Mouse (Mus musculus): ENCODE results near the gene Ugdh.
"Not testable (repeated sequence)": the region's sequence is repeated elsewhere in the genome, so short reads cannot be mapped to it uniquely, and the experiment has no call there.

Ugdh gene

DNA sequence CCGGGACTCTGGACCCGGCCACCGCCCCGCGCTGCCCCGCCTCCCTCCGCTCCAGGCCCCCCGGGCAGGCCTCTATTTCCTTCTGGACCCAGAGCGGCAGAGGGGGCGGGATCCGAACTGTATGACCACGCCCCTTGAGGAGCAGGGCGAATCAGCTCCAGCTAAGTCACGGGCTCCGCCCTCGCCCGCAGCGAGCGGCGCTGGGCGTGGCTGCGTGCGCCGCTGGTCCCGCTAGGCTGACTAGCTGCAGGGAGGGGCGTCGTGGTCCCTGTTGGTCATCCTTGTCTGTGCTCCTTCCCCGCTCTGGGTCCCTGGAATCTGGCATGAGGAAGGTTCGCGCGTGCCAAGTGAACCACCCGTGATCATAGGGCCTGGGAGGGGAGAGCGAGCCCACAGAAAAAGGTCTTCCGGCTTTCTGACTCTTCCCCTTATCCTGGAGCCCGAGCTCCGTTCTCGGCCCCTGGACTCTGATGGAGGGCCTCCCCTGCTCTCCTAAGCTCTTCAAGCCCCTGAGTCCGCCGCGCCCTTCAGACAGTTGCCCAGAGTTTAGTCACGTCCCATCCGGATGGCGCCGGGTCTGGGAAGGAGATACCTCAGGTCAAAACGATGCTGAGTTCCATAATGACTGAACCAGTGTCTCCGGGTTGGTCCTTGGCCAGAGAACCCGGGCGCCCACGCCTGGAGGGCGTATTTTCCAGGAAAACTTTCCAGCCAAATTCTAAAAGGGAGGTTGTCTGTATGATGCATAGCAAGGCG is at the start of gene Ugdh:
TSS of gene Ugdh (minus strand) at position 144 of the 756 bp plus-strand sequence.
- DNase-seq (ENCODE audit: low read depth, low spot score): peak; percentile 92

DNA sequence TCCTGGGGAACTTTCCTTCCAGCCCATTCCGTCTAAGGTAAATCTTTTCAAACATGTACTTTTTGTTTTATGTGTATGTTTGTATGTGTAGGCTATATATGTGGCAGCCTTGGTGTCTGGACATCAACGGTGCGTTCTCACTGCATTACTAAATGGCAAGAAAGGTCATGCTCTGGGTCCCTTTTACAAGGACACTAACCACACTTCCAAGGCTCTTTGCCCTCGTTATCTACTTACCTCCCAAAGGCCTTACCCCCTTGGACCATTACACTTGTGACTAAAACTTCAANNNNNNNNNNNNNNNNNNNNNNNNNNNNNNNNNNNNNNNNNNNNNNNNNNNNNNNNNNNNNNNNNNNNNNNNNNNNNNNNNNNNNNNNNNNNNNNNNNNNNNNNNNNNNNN is 47.2 kb upstream of the Ugdh start:
- no peak for DNase-seq (ENCODE audit: low read depth, low spot score)

DNA sequence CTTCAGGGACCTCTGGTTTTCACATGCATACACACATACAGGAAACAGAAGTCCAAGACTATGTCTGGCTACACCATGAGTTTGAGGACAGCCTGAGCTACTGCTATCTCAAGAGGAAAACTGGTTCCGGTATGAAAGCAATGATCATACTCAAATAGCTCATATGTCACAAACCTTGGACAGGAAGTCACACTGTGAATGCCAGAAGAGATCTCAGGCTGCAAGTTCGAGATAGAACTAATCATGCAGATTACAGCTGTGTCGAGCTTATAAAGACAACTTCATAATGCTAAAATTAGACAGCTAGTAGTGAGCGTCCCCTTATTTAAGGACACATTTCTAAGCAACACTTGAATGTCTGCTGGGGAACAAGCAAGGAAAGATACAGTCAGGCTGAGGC is 44.8 kb upstream of the Ugdh start:
- no peak for DNase-seq (ENCODE audit: low read depth, low spot score)

DNA sequence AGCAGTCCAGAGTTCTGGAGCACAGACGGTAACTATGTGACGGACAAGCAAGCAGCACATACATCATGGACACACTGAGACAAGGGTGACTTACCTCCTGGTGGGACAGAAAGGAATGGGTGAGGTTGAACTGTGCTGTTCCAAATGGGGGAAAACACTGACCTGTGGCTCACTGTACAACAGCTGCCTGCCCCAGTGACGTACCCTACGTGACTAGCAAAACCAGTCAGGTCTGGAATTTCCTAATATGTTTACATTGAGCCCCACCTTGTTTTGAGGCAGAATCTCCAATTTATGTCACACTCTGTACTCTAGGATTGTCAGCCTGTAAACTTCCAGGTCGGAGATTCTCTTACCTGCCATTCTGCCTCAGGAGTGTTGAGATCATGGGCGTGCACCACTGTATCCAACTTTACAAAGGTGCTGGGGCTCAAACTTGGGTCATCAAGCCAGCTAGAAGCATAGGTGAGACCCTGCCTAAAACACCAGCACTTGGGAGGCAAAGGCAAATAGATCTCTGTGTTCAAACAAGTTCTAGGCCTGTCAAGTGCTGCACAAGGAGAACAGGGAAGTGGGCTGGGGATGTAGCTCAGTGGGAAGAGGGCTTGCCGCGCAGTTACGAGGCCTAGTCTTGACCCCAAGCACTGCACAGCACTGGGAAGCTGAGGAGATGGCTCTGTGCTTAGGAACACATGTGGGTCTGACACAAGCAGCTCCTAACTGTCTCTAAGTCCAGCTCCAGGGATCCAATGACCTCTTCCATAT is 44.1 kb upstream of the Ugdh start:
- no peak for DNase-seq (ENCODE audit: low read depth, low spot score)

DNA sequence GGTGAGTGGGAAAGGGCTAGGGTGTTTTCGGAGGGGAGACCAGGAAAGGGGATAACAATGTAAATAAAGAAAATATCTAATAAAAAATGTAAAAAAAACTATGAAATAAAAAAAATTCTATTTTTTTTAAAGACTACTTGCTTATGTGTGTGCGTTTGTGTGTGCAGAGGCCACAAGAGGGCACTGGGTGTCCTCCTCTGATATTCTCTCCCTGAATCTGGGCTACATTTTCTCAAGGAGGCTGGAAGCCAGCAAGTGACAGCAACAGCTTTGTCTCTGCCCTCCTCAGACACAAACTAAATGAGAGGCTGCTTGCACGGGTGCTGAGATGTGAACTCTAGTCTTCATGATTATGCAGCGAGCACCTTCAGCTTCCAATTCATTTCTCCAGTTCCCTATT is 42.5 kb upstream of the Ugdh start:
- no peak for DNase-seq (ENCODE audit: low read depth, low spot score)

DNA sequence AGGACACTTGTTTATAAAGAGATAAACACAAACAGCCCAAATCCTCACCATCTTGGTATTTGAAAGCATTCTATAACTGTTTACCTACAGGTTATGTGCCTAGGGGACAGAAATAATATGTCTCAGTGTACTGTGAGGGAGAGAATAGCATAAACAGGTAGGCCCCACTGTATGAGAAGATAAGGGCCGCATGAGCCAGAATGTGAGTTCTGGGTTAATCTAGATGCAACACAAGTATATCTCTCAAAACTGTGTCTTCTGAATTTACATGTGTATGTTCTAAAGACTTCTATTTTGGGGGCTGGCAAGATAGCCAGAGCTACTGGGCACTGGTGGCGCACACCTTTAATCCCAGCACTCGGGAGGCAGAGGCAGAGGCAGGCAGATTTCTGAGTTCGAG is 41.0 kb upstream of the Ugdh start:
- not testable (repeated sequence) for DNase-seq (ENCODE audit: low read depth, low spot score)

DNA sequence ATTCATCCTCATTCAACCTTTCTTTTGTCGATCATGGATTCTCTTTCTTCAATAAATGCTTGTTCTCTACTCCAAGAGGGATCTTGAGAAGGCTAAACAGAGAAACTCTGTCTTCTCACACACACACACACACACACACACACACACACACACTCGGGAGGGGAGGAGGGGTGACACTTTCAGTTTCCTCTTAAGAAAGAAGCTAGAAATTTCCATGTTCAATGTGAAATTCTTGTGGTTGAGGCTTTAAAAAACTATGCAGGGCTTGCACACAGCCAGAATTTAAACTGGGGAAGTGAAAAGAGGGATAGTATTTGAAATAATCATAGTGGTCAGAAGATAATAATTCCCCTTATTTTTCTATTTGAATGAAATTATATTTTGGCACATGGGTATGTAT is 40.1 kb upstream of the Ugdh start:
- no peak for DNase-seq (ENCODE audit: low read depth, low spot score)

DNA sequence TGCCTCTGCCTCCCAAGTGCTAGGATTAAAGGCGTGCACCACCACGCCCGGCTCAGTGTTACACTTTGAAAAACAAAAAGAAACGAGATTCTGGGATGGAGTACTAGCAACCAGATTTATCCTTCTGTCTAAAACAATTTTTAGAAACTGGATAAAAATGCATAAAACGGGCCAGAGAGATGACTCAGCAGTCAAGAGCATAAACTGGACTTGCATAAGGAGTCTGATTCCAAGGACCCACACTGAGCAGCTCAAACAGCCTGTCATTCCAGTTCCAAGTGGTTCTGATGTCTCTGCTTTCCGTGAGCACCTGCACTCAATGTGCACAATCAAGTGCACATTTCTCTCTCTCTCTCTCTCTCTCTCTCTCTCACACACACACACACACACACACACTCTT is 34.0 kb upstream of the Ugdh start:
- DNase-seq (ENCODE audit: low read depth, low spot score): no peak

DNA sequence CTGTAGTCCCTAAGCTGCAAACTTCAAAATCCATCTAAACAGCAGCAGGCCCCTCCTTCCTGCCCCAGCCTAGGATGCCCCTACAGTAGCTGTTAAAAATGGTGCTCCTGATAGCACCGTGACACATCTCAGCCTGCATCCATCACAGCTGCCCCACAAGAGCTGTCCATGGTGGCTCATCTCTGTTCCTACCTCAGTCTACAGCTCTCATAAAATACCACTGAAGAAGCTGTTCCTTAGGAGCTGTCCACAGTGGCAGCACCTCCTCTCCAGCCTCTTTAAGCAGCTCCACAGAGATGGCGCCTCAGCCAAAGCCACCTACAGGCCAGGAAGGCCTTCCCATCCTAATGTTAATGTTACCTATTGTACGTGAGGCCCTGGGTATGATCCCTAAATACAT is 31.2 kb upstream of the Ugdh start:
- no peak for DNase-seq (ENCODE audit: low read depth, low spot score)

DNA sequence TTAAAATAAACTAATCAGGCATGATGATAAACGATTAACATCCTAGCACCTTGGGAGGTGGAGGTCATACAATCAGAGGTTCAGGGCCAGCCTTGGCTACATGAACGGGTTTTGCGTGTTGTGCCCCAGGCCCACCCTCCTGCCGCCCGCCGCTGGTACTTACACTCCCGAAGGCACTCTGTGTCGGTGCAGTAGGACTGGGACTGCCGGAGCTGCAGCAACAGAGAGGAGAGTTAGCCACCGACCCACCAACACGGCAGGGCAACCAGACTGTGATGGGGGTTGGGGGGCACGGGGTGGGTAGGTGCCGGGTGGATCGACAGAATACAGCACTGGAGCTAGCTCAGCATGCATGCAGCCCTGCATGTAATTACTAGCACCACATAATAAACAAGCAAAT is 24.6 kb upstream of the Ugdh start:
- no peak for DNase-seq (ENCODE audit: low read depth, low spot score)

DNA sequence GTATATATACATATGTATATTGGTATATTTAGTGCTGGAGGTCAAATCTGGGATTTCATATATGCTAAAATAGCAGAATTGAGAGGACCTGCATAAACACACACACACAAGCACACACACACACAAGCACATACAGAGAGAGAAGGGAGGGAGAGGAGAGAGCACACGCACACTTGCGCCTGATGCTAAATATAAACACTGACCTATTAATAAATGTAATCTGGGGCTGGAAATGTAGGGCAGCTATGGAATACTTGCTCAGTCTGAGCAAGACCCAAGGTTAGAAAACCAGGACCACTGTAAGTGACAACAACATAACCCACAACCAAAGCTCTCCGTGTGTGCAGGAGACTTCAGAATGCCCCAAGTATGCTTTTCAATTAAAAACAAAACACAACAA is 23.7 kb upstream of the Ugdh start:
- no peak for DNase-seq (ENCODE audit: low read depth, low spot score)

DNA sequence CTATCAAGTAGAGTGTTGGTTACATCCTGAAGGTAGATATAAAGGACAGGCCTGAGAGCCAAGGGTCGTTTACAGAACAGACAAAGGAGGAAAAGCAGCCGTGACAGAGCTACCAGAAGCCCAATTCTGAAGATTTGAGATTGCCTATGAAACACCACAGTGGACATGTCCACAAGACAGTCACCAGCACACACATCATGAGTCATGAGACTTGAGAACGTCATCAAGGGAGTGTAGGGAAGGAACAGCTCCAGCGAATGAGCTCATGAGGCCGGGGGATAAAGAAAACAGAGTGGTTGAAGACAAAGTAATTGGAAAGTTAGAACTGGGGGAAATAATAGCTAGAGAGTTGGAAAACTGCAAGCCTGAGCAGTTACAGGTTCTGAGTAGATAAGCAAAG is 22.1 kb upstream of the Ugdh start:
- DNase-seq (ENCODE audit: low read depth, low spot score): no peak

DNA sequence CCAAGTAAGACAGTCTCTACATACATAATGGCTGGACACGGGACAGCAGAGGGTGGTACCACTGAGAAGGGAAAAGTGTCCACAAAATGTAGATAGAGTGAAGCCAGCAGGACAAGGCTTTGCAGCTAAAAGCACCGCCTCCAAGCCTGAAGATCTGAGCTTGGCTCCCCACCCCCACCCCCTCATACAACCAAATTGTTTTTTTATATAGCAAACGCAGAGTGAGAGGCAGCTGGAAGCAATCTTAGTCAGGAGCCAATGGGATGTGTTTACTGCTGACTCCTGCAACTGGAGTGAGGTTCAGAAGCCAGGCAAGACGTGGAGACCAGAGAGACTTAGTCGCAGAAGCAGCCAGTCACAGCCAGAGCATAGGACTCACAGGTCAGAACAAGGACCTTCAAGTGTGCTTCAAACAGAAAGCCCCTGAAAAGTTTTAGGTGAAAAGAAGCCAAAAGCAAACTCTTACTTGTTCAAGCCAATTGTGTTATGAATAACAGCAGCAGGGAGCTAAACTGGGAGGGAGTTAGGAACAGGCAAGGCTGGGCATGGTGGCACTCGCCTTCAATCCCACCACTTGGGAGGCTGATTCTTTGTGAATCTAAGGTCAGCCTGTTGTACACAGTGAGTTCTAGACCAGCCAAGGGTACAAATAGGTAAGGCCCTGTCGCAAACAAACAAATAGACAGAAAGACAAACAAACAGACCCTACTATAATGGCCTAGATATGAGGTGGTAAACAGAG is 21.5 kb upstream of the Ugdh start:
- no peak for DNase-seq (ENCODE audit: low read depth, low spot score)

DNA sequence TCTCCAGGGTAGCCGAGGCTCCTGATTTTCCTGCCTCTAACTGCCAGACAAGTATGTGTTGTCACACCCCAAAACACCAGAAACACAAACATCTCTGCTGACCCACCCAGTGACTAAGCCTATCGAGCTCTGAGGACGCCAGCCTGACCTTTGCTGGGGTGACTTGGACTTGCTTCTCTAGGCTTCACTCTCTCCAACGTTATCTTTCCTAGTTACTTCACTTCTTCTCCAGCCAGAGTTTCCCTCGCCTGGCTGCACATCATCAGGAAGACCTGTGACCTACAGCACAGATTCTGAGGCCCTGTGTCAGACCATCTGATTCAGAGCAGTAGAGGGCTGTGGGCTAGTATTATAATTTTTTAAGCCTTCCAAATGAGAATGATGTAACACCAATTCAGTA is 19.0 kb upstream of the Ugdh start:
- DNase-seq (ENCODE audit: low read depth, low spot score): no peak

DNA sequence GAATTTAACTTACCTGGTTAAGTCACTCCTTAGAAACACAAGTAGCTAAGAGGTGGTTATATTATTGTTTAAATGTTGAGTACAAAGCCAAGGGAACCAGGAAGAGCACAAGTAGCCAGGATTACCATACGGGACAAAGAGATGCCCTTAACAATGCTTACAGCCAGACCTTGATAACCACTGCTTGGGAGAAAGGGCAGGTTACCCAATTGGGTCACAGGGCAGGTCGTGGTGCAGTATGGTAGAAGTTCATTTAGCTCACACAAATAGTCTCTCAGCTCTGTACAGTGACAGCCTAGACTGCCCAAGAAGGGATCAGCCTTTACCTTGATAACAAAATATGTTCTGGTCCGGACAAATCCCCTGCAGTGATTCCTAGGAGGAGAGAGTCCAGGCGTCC is 13.2 kb upstream of the Ugdh start:
- no peak for DNase-seq (ENCODE audit: low read depth, low spot score)

DNA sequence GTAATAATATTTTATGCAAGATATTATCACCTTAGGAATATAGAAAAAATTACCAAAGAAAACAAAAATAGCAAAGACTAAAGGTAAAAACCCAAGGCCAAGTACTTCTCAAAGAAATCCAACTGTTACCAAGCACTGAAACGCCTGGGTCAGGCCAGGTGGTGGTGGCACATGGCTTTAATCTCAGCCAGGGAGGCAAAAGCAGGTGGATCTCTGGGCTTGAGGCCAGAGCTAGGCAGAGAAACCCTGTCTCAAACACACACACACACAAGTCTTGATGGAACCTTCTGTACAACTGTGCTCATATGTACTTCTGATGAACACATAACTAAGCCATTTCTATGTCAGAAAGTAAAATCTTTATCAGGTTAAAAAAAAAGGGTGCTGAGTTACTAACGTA is 12.1 kb upstream of the Ugdh start:
- no peak for DNase-seq (ENCODE audit: low read depth, low spot score)

DNA sequence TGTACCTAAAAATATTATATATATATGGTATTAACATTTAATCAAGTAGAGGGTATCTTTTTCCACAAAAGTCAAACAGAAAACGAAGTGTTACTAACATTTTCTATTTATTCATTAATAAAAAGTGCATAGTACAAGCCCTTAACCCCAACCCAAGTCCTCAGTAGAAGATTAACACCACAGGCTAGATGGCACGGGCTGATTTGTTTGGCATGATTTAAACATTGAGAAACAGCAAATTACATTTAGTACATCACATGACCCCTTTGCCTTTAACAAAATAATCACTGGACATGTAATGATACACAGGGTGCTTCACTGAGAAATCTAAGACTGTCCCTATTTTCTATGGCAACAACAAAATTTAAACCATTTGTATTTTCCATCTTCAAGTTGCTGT is 11.0 kb upstream of the Ugdh start:
- no peak for DNase-seq (ENCODE audit: low read depth, low spot score)

DNA sequence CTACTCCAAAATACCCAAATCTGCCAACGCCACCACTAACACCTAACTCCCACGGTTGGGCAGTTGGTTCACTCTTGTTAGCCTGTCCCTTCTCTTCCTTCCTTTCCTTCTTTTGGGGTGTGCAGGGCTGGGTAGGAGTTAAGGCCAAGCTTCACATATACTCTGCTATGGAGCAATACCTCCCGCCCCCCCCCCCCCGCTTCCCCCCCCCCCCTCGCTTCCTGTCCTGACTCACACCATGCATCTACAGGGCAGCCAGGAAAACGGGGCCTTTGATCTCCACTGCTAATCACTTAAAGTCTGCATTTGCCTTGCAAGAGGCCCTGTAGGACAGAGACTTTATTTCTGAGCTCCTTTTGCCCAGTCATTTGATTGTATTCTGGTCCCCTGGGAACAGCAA is 9.2 kb upstream of the Ugdh start:
- no peak for DNase-seq (ENCODE audit: low read depth, low spot score)

DNA sequence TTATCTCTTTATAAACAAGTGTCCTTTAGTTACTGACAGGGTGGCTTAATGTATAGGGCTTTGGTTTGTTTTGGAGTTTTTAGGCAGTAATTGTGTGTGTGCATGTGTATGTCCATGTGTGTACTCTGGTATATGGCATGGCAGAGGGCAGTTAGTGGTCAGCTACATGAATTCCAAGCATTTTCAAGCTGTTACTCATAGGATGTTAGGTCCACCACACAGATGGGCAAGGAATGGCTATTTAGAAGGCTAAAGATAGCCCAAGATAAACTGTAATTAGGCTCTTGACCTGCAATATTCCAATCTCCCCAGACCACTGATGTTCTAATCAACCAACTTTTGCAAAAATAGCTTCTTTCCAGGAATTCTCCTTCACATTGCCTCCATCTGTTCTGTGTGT is 2.3 kb upstream of the Ugdh start:
- no peak for DNase-seq (ENCODE audit: low read depth, low spot score)

DNA sequence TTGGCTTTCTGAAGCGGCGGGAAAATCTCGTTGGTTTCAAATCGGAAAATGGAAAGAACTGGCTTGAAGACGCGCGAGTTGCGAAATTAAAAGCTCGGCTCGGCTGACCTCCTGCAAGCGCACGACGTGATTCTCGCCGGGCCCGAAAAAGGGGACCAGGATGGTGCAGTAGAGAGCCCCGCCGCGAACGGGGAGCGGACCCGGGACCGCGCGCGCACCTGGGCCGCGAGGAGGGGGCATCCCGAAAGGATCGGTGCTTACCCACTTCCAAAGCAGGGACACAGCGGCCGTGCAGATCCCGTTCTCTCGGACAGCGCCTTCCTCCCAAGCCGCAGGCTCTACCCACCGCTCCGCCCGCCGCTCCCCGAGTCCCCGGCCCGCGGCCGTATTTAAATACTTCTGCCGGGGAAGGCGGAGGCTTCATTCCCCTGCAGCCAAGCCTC is 365 bp downstream of the Ugdh start:
- peak; percentile 6 for DNase-seq (ENCODE audit: low read depth, low spot score)

DNA sequence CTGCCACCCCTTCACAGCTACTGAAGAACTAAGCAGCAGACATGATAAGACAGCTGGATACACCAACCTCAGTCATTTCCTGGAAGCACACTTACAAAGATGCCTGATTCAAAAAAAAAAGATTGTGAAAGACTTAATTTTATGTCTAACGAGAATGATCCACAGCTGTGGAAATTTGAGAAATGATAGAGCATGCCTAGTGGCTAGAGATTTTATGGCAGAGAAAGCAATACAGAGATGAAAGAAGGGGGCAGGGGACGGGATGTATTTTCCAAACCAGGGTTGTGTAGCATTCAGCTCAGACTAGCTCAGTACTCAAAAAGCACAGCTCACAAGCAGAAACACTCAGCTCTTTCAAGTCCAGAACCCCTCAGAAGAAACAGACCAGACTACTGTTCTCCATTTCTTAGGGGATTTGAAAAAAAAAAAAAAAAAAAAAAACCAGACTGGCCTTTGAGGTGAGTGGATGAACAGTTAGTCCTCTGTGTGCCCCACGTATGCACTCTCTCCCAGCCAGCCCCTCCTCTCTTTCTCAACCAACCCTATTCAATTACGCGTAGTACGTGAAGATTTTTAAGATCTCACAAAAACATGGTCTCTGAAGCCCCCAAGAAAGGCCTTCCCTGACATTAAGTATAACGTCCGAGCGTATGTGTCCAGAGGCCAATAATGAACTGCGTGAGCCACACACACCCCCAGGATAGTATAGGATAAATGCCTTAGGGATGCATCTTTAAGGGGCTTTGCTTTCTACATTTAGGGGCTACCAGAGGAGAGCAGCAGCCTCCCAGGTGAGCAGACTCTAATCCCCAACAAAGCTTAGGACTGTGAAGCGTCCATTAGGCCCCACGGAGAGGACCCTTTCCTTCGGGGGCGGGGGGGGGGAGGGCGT is 1.0 kb downstream of the Ugdh start:
- DNase-seq (ENCODE audit: low read depth, low spot score): peak; percentile 24

DNA sequence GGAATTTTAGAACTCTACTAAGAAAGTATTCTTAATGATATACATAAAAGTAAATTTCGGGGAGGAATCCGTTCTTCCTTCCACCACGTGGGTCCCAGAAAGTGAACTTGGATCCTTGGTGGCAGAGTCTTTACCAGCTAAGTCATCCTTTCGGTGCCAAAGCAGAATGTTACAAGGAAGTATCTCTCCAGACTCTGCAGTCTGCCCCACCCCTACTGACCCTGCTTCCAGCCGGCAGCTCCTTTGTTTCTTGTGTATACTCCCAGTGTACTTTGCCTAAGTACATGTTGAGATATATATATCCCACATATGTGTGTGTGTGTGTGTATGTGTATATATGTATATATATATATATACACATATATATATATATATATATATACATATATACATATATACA is 6.3 kb downstream of the Ugdh start:
- no peak for DNase-seq (ENCODE audit: low read depth, low spot score)
